Mouse (Mus musculus) midbrain, embryonic 16.5 days (tissue): ENCODE measurements at regions not wholly inside any gene's neighbourhood (a gene's known extent, or its start where the extent isn't known, plus 50 kb on each side); places are given as distances from the start of the nearest gene placed in this dataset.

Experiments used
- ATAC-seq: fragments of 200-750 bp; cut with Nextera tagmentation; 2 replicates; pipeline ENCODE4 v1.8.0; 2017; ENCODE audit warnings: moderate TSS enrichment
- H3K27ac ChIP-seq: fragments of 300-500 bp; sonication (generic); 2 replicates; pipeline ENCODE4 v1.5.1; 2014; ENCODE audit warnings: mild to moderate bottlenecking, low read length, mixed read lengths
- H3K27me3 ChIP-seq: fragments of 300-500 bp; sonication (generic); 2 replicates; pipeline ENCODE4 v1.6.1; 2014; ENCODE audit warnings: low read depth, low read length, mixed read lengths; ENCODE audit not compliant: control insufficient read depth, insufficient read depth
- H3K36me3 ChIP-seq: fragments of 300-500 bp; sonication (generic); 2 replicates; pipeline ENCODE4 v1.6.1; 2014; ENCODE audit warnings: mild to moderate bottlenecking, low read length, moderate library complexity, mixed read lengths; ENCODE audit not compliant: control insufficient read depth, insufficient read depth
- H3K4me1 ChIP-seq: fragments of 300-500 bp; sonication (generic); 2 replicates; pipeline ENCODE4 v1.6.1; 2014; ENCODE audit warnings: mild to moderate bottlenecking, low read length, mixed read lengths; ENCODE audit not compliant: control insufficient read depth, insufficient read depth
- H3K4me2 ChIP-seq: fragments of 300-500 bp; sonication (generic); 2 replicates; pipeline ENCODE4 v1.6.1; 2014; ENCODE audit warnings: mild to moderate bottlenecking, low read length, mixed read lengths
- H3K4me3 ChIP-seq: fragments of 300-500 bp; sonication (generic); 2 replicates; pipeline ENCODE4 v1.5.1; 2014; ENCODE audit warnings: low read depth, mild to moderate bottlenecking, low read length, moderate library complexity, mixed read lengths
- H3K9ac ChIP-seq: fragments of 300-500 bp; sonication (generic); 2 replicates; pipeline ENCODE4 v1.6.1; 2014; ENCODE audit warnings: low read depth, low read length, mixed read lengths
- H3K9me3 ChIP-seq: fragments of 300-500 bp; sonication (generic); replicated peaks from 2 replicates; pipeline ENCODE4 v1.6.1; 2014; ENCODE audit warnings: mild to moderate bottlenecking, low read length, mixed read lengths; ENCODE audit not compliant: control insufficient read depth, poor library complexity, severe bottlenecking
- WGBS: fragments of 180-500 bp; shearing (Covaris S2); extraction: QIAGEN DNeasy Blood & Tissue Kit; methylation state at CpG from one replicate; pipeline ENCODE4 v1.1.7; 2014; 5-methylcytosine and 5-hydroxymethylcytosine counted together

- 91% methylated on average over 3 of the region's 3 CpGs for whole genome bisulfite sequencing
- H3K27ac ChIP-seq: no peak overlapping the region
- no peak for ATAC-seq
- no peaks in the 10 kb centered on the region; the same call in 1 of the 2 replicates for H3K9me3 ChIP-seq
- no peak overlapping the region for H3K4me3 ChIP-seq
- no peaks in the 10 kb centered on the region for H3K4me1 ChIP-seq
- H3K36me3 ChIP-seq: no peaks in the 10 kb centered on the region
- H3K4me2 ChIP-seq: no peak overlapping the region
- no peaks in the 10 kb centered on the region for H3K27me3 ChIP-seq
- no peak overlapping the region for H3K9ac ChIP-seq
Observed at GRCm38 (mm10) chr4:87702290-87702689, 330.9 kb downstream of the Mllt3 start.

GRCm38 (mm10) chr4:87701024-87701423 lies 332.1 kb downstream of the Mllt3 start:
- Histone ChIP-seq H3K27ac (no peak overlapping the region), H3K9me3 (no peaks in the 10 kb centered on the region; the same call in 1 of the 2 replicates), H3K4me3 (no peak overlapping the region), H3K9ac (no peak overlapping the region), H3K36me3 (no peaks in the 10 kb centered on the region), H3K4me1 (no peaks in the 10 kb centered on the region), H3K4me2 (no peak overlapping the region), H3K27me3 (no peaks in the 10 kb centered on the region)
- no peak for ATAC-seq
- WGBS: 75% methylated on average over 4 of the region's 4 CpGs

GRCm38 (mm10) chr4:87700508-87700907 lies 332.7 kb downstream of the Mllt3 start:
- Histone ChIP-seq H3K4me1 (no peaks in the 10 kb centered on the region), H3K9me3 (no peaks in the 10 kb centered on the region; the same call in 1 of the 2 replicates), H3K36me3 (no peaks in the 10 kb centered on the region), H3K4me2 (no peak overlapping the region), H3K9ac (no peak overlapping the region), H3K4me3 (no peak overlapping the region), H3K27me3 (no peaks in the 10 kb centered on the region), H3K27ac (no peak overlapping the region)
- no peak for ATAC-seq
- 95% methylated on average over 2 of the region's 2 CpGs for WGBS

GRCm38 (mm10) chr4:87699586-87699985 lies 333.6 kb downstream of the Mllt3 start:
- 13% methylated on average over 4 of the region's 4 CpGs for WGBS
- Histone ChIP-seq H3K27me3 (no peaks in the 10 kb centered on the region), H3K36me3 (no peaks in the 10 kb centered on the region), H3K4me2 (no peak overlapping the region), H3K9ac (no peak overlapping the region), H3K9me3 (no peaks in the 10 kb centered on the region), H3K27ac (no peak overlapping the region), H3K4me1 (no peaks in the 10 kb centered on the region), H3K4me3 (no peak overlapping the region)
- no peak for ATAC-seq

GRCm38 (mm10) chr4:87698750-87699149 lies 334.4 kb downstream of the Mllt3 start:
- no peak overlapping the region for H3K9ac ChIP-seq
- no peak overlapping the region for H3K4me3 ChIP-seq
- 26% methylated on average over 3 of the region's 3 CpGs for WGBS
- ATAC-seq: no peak
- no peak overlapping the region for H3K27ac ChIP-seq
- H3K4me2 ChIP-seq: no peak overlapping the region
- no peaks in the 10 kb centered on the region for H3K9me3 ChIP-seq
- no peaks in the 10 kb centered on the region for H3K36me3 ChIP-seq
- no peaks in the 10 kb centered on the region for H3K27me3 ChIP-seq
- H3K4me1 ChIP-seq: no peaks in the 10 kb centered on the region

GRCm38 (mm10) chr4:87696921-87697320 lies 336.2 kb downstream of the Mllt3 start:
- Histone ChIP-seq H3K27me3 (no peaks in the 10 kb centered on the region), H3K27ac (no peak overlapping the region), H3K4me2 (no peak overlapping the region), H3K9me3 (no peaks in the 10 kb centered on the region), H3K36me3 (no peaks in the 10 kb centered on the region), H3K4me1 (no peaks in the 10 kb centered on the region), H3K9ac (no peak overlapping the region), H3K4me3 (no peak overlapping the region)
- no peak for ATAC-seq
- 82% methylated on average over 4 of the region's 4 CpGs for WGBS

- Histone ChIP-seq H3K36me3 (no peaks in the 10 kb centered on the region), H3K4me1 (no peaks in the 10 kb centered on the region), H3K9me3 (no peaks in the 10 kb centered on the region), H3K27ac (no peak overlapping the region), H3K4me2 (no peak overlapping the region), H3K4me3 (no peak overlapping the region), H3K9ac (no peak overlapping the region), H3K27me3 (no peaks in the 10 kb centered on the region)
- WGBS: 91% methylated on average over 5 of the region's 5 CpGs
- ATAC-seq: no peak
Observed at GRCm38 (mm10) chr4:87695811-87696210, 337.4 kb downstream of the Mllt3 start.

- H3K9ac ChIP-seq: no peak overlapping the region
- H3K27ac ChIP-seq: no peak overlapping the region
- H3K4me3 ChIP-seq: no peak overlapping the region
- no peak for ATAC-seq
- no peaks in the 10 kb centered on the region for H3K9me3 ChIP-seq
- no peak overlapping the region for H3K4me2 ChIP-seq
- H3K4me1 ChIP-seq: no peaks in the 10 kb centered on the region
- 65% methylated on average over 2 of the region's 2 CpGs for WGBS
- no peaks in the 10 kb centered on the region for H3K27me3 ChIP-seq
- no peaks in the 10 kb centered on the region for H3K36me3 ChIP-seq
Observed at GRCm38 (mm10) chr4:87692741-87693140, 340.4 kb downstream of the Mllt3 start.

- Histone ChIP-seq H3K27me3 (no peaks in the 10 kb centered on the region), H3K36me3 (no peaks in the 10 kb centered on the region), H3K4me2 (no peak overlapping the region), H3K4me3 (no peak overlapping the region), H3K27ac (no peak overlapping the region), H3K4me1 (no peaks in the 10 kb centered on the region), H3K9ac (no peak overlapping the region), H3K9me3 (no peaks in the 10 kb centered on the region)
- 89% methylated on average over 1 of the region's 1 CpGs for WGBS
- no peak for ATAC-seq
Observed at GRCm38 (mm10) chr4:87684952-87685351, 348.2 kb downstream of the Mllt3 start.

GRCm38 (mm10) chr4:87682783-87683182 lies 350.4 kb downstream of the Mllt3 start:
- Histone ChIP-seq H3K4me2 (no peak overlapping the region), H3K4me1 (no peaks in the 10 kb centered on the region), H3K27me3 (no peaks in the 10 kb centered on the region), H3K27ac (no peak overlapping the region), H3K4me3 (no peak overlapping the region), H3K9ac (no peak overlapping the region), H3K36me3 (no peaks in the 10 kb centered on the region), H3K9me3 (no peaks in the 10 kb centered on the region)
- WGBS: 79% methylated on average over 2 of the region's 2 CpGs
- no peak for ATAC-seq
